Comparison of ENCODE assay signal across 8 mouse cellular contexts in genomic region chr5:32335172-32335571, GRCm38 (mm10).
DNase-seq lines count a peak whose midpoint lies in the region; ATAC-seq lines count a peak whose summit lies in the region.

No protein-coding gene starts in this region.

- H3K4me2 ChIP-seq in intestine, embryonic 15.5 days (replicated peaks) = no peak overlapping the region

- intact Hi-C loops in left cerebral cortex, postnatal 36 days (cut with DNase I) = no loop called here

- peak overlapping the region; percentile 61; the same call in 1 of the 2 replicates for H3K27ac ChIP-seq in intestine, embryonic 15.5 days

- peak; percentile 30 for DNase-seq in adrenal gland, adult 2 months
- DNase-seq in adrenal gland, adult 8-10 months = no peak
- peak; percentile 99 for DNase-seq in cerebellum, adult 9-11 months
- DNase-seq in heart, adult 18-20 months = peak; percentile 75 to 78
- peak; percentile 65 to 67 for DNase-seq in left cerebral cortex, postnatal 36 days (ENCODE audit: low spot score in 2 of 2)
- peak; percentile 60 to 67 for DNase-seq in right cerebral cortex, adult 2 months (ENCODE audit: low spot score in 2 of 2)
- no peak for DNase-seq in adipocyte (ENCODE audit: low spot score)

- no peaks in the 10 kb centered on the region for H3K27me3 ChIP-seq in intestine, embryonic 15.5 days (replicated peaks)

- 24% methylated on average over 6 of the region's 6 CpGs for WGBS in intestine, embryonic 15.5 days

- no peaks in the 10 kb centered on the region for H3K9me3 ChIP-seq in intestine, embryonic 15.5 days

- no peak overlapping the region for H3K4me3 ChIP-seq in intestine, embryonic 15.5 days (replicated peaks)

- ATAC-seq in intestine, embryonic 15.5 days = peak; percentile 74

- H3K4me1 ChIP-seq in intestine, embryonic 15.5 days (replicated peaks) = peaks cover 32% of the 10 kb centered on the region

- H3K36me3 ChIP-seq in intestine, embryonic 15.5 days = no peaks in the 10 kb centered on the region

- H3K9ac ChIP-seq in intestine, embryonic 15.5 days = no peak overlapping the region

Comparison
In these comparisons a context has a peak if more than half of its experiments do, and no peak if none do; other contexts are left out.
1. DNase-seq: peak in adrenal gland, adult 2 months (single experiment), cerebellum, adult 9-11 months (single experiment), heart, adult 18-20 months (2 of 2), left cerebral cortex, postnatal 36 days (2 of 2) and right cerebral cortex, adult 2 months (2 of 2); none in adrenal gland, adult 8-10 months (single experiment) and adipocyte (single experiment).